Mouse (Mus musculus): Measurements from ENCODE around the gene Zfp872. TPM values are rescaled to one million over a fixed set of nuclear protein-coding genes. Genes with fewer than 3 reads are reported as not detected.
"Not testable (repeated sequence)": the region's sequence is repeated elsewhere in the genome, so short reads cannot be mapped to it uniquely, and the experiment has no call there.

Gene Zfp872
- total RNA-seq, 4 experiments from 2014 or later = 0.09 to 0.16 (median 0.16) TPM; not detected in 1

GRCm38 (mm10) chr9:22169327-22169726 is 18.6 kb upstream of the Zfp872 start:
- DNase-seq (ENCODE audit: low spot score) = no peak

- DNase-seq (ENCODE audit: low spot score) = no peak
Observed at GRCm38 (mm10) chr9:22172318-22172717, 15.6 kb upstream of the Zfp872 start.

- DNase-seq (ENCODE audit: low spot score) = no peak
Observed at GRCm38 (mm10) chr9:22196412-22196811, 8.5 kb downstream of the Zfp872 start.

GRCm38 (mm10) chr9:22213785-22214194 is 25.9 kb downstream of the Zfp872 start:
- DNase-seq (ENCODE audit: low spot score) = peak; percentile 48

- no peak for DNase-seq (ENCODE audit: low spot score)
Observed at GRCm38 (mm10) chr9:22214549-22214948, 26.7 kb downstream of the Zfp872 start.

GRCm38 (mm10) chr9:22216705-22217104 is 28.8 kb downstream of the Zfp872 start:
- DNase-seq (ENCODE audit: low spot score) = no peak

GRCm38 (mm10) chr9:22217858-22218493 is 30.1 kb downstream of the Zfp872 start:
- DNase-seq (ENCODE audit: low spot score) = no peak

GRCm38 (mm10) chr9:22224066-22224465 is 36.2 kb downstream of the Zfp872 start:
- no peak for DNase-seq (ENCODE audit: low spot score)

- no peak for DNase-seq (ENCODE audit: low spot score)
Observed at GRCm38 (mm10) chr9:22224536-22225503, 36.9 kb downstream of the Zfp872 start.

- DNase-seq (ENCODE audit: low spot score) = peak; percentile 100
Observed at GRCm38 (mm10) chr9:22225581-22226388, 37.9 kb downstream of the Zfp872 start, which contains the start of gene Zfp809. Gene Zfp809 (plus strand): TSS chr9:22225714.

GRCm38 (mm10) chr9:22226389-22226673 is 38.4 kb downstream of the Zfp872 start:
- DNase-seq (ENCODE audit: low spot score) = not testable (repeated sequence)

- DNase-seq (ENCODE audit: low spot score) = peak; percentile 65
Observed at GRCm38 (mm10) chr9:22226846-22227245, 39.0 kb downstream of the Zfp872 start.

GRCm38 (mm10) chr9:22229386-22230026 is 41.6 kb downstream of the Zfp872 start:
- no peak for DNase-seq (ENCODE audit: low spot score)

- no peak for DNase-seq (ENCODE audit: low spot score)
Observed at GRCm38 (mm10) chr9:22230061-22230460, 42.2 kb downstream of the Zfp872 start.

GRCm38 (mm10) chr9:22230556-22230955 is 42.7 kb downstream of the Zfp872 start:
- DNase-seq (ENCODE audit: low spot score) = no peak

GRCm38 (mm10) chr9:22240001-22240400 is 52.1 kb downstream of the Zfp872 start:
- DNase-seq (ENCODE audit: low spot score) = no peak

GRCm38 (mm10) chr9:22244242-22244641 is 56.4 kb downstream of the Zfp872 start:
- DNase-seq (ENCODE audit: low spot score) = no peak
